Mouse (Mus musculus): ENCODE measurements around the gene Ssbp2.

Ssbp2 gene

GRCm38 (mm10) chr13:91520968-91521367 lies 60.9 kb downstream of the Ssbp2 start:
- in situ Hi-C loops (cut with MboI, MseI), result no loop called here

- in situ Hi-C loops (cut with MboI, MseI), result no loop called here
Observed at GRCm38 (mm10) chr13:91526058-91526457, 66.0 kb downstream of the Ssbp2 start.

GRCm38 (mm10) chr13:91529821-91530220 lies 69.7 kb downstream of the Ssbp2 start:
- in situ Hi-C loops (cut with MboI, MseI), result no loop called here

GRCm38 (mm10) chr13:91536711-91537110 lies 76.6 kb downstream of the Ssbp2 start:
- in situ Hi-C loops (cut with MboI, MseI), result no loop called here

GRCm38 (mm10) chr13:91540145-91541068 lies 80.3 kb downstream of the Ssbp2 start:
- in situ Hi-C loops (cut with MboI, MseI), result no loop called here

DNA sequence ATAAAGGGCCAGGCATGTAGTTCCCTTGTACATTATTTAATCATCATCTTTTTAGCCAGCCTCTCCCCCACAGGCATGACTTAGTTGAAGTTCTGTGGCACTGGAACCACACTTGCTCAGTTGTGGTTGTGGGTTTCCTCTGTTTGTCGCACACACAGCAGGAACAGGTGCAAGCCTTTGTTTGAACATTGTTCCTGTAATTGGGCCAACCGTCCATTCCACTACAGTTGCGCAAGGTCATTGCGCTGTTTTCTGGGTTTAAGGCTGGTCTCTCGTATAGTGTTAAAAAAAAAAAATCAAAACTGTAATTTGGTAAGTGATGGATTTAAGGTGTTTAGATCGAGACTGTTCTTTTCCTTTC lies 81.0 kb downstream of the Ssbp2 start:
- in situ Hi-C loops (cut with MboI, MseI), result no loop called here

GRCm38 (mm10) chr13:91543555-91543954 lies 83.5 kb downstream of the Ssbp2 start:
- in situ Hi-C loops (cut with MboI, MseI), result no loop called here

GRCm38 (mm10) chr13:91564047-91564446 lies 104.0 kb downstream of the Ssbp2 start:
- in situ Hi-C loops (cut with MboI, MseI), result no loop called here

DNA sequence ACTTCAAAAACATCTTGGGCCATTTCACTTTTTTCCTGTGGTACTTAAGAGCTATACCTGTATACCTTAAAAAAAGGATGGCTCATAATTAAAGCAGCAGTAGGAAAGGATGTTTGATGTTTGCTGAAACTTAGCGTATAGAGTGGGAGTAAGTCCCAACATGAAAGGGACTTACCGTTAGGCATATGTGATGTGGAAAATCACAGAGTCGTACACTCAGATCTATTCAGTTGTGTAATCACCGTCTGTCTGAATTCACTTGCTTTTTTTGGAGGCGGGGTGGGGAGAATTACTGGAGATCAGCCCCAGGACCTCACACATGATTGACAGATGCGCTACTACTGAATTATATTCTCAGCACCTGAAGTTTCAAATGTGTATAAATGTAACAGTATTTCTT lies 104.7 kb downstream of the Ssbp2 start:
- in situ Hi-C loops (cut with MboI, MseI), result no loop called here

- in situ Hi-C loops (cut with MboI, MseI), result no loop called here
Observed at GRCm38 (mm10) chr13:91581504-91581903, 121.4 kb downstream of the Ssbp2 start.

- in situ Hi-C loops (cut with MboI, MseI), result no loop called here
Observed at GRCm38 (mm10) chr13:91582212-91582611, 122.1 kb downstream of the Ssbp2 start.

- in situ Hi-C loops (cut with MboI, MseI), result no loop called here
Observed at GRCm38 (mm10) chr13:91586368-91586767, 126.3 kb downstream of the Ssbp2 start.

DNA sequence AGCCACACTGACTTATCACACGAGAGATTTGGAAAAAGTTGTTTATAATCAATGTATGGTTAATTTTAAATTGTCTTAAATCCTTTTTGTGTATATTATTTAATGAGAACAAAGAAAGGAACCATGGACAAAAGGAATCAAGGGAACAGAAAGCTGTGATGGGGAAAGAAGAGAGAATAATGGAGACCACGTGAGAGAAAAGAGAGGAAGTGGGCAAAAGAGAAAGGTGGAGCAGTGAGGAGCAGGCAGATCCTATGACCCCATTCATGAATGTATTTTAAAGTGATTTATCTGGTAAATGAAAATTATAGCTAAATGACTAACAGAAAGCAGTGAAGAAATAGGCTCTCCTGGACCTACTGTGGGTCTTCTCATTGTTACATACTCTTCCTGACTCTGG lies 128.4 kb downstream of the Ssbp2 start:
- in situ Hi-C loops (cut with MboI, MseI), result no loop called here

DNA sequence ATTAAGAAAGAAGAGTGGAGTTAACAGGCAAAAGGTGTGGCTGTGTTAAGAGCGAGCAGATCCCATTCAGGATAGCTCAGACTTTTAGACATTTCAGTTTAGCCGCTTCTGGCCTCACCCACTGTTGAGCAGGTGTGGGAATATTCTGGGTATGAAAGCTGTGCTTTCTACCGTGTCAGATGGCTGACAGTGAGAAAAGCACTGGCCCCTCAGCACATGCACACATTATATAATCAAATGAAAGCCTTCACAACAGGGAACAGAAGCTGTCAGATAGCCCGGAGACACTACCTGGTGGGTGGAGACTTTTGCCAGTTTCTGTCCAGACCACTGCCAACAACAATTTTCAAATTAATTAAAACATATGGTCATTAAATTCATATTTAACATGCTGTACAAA lies 131.8 kb downstream of the Ssbp2 start:
- in situ Hi-C loops (cut with MboI, MseI), result no loop called here

DNA sequence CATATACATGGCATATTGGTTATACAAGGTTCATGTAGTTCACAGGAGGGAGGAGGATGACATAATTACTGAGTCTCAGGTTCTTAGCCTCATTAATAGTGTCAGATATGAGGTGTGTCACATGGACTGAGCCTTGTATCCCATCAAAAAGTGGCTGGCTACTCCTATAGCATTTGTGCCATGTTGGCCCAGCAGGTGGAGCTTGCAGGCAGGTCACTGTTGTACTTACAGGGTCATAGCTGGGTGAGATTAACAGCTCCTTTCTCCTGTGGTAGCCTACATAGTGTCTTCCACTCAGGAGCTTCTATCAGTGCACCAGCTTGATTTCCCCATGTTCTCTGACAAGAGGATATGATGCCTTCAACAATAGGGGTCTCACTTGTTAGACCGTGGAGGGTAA lies 135.2 kb downstream of the Ssbp2 start:
- in situ Hi-C loops (cut with MboI, MseI), result no loop called here

GRCm38 (mm10) chr13:91599594-91599993 lies 139.5 kb downstream of the Ssbp2 start:
- in situ Hi-C loops (cut with MboI, MseI), result no loop called here

- in situ Hi-C loops (cut with MboI, MseI), result no loop called here
Observed at GRCm38 (mm10) chr13:91605043-91605840, 145.2 kb downstream of the Ssbp2 start.

DNA sequence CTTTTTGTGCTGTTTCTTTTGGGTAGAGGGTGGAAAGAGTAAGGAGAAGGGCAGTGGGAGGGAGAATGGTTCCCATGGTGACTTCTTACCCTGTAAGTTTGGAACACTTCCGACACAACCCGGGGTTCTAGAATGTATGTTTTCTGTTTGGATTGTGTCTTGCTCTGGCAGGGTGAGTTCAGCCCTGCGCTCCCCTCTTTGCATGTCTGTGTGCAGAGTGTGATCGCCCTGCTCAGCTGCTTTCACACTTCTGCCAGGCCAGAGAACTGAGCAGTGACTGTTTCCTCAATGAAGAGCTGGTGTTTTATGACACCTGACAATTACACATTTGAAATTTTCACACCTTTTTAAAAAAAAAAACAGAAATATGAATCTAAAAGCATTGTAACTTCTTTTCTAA lies 150.5 kb downstream of the Ssbp2 start:
- in situ Hi-C loops (cut with MboI, MseI), result no loop called here

GRCm38 (mm10) chr13:91611909-91612308 lies 151.8 kb downstream of the Ssbp2 start:
- in situ Hi-C loops (cut with MboI, MseI), result no loop called here

- in situ Hi-C loops (cut with MboI, MseI), result no loop called here
Observed at GRCm38 (mm10) chr13:91612578-91612977, 152.5 kb downstream of the Ssbp2 start.

DNA sequence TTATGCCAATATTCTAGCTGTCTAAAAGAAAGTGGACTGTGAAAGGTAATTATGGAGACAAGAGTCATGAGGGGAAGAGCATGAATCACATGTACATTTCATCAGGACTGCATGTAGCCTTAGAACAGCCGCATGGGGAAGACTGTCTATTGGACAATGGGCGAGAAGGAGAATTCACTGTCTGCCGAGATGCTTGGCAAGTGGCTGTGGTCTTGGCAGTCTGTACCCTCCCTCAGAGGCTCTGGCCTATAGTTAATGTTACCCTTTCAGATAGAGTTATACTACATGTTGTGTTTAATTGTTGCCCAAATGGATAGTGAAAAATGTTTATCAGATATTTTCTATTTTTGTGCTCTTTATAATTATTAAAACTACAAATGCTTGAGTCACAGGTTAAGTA lies 156.0 kb downstream of the Ssbp2 start:
- in situ Hi-C loops (cut with MboI, MseI), result no loop called here

DNA sequence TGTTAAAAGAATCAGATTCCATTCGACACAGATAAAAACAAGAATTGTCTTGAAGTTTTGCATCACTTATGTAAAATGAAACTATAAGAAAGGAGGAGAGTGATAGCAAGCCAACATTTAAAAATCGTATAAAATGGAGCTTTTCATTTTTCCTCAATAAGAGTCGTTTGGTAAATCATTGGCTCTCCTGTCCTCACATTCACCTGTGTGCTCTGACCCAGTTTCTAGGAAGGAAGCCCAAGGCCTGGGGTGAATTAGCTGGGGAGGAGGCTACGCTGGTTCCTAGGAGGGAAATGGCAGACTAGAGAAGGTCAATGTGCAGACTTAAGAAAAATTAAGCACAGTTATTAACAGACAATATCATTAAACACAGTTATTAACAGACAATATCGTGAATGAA lies 156.8 kb downstream of the Ssbp2 start:
- in situ Hi-C loops (cut with MboI, MseI), result no loop called here

DNA sequence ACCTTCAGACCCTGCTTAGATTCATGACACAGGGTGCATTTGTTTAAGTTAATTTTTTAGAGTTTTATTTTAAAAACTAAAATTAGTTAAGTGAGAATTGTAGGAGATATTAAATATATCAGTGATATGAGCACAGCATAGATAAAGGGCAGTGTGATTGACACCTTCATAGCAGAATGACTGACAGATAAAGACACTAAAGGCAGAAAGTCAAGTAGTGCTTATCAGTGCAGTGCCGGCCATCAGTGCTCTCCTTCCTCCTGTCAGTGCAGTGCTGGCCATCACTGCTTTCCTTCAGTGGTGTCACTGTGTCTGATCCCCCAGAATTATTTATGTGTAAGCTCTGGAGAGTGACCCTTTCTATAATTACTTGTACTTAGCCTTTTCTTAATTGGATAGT lies 159.3 kb downstream of the Ssbp2 start:
- in situ Hi-C loops (cut with MboI, MseI), result no loop called here

Measured in T-helper 2 cell (primary cell).